Mouse (Mus musculus) megakaryocyte, adult 5-6 weeks (primary cell): ENCODE measurements at regions not wholly inside any gene's neighbourhood (a gene's known extent, or its start where the extent isn't known, plus 50 kb on each side); places are given as distances from the start of the nearest gene placed in this dataset.

Experiments used
- ATAC-seq: 2 replicates; pipeline ENCODE4 v1.8.0; 2016; ENCODE audit warnings: mild to moderate bottlenecking, inconsistent platforms; ENCODE audit not compliant: poor library complexity, severe bottlenecking

GRCm38 (mm10) chr5:149338016-149338696, 73.4 kb upstream of the Medag start:
- no peak for ATAC-seq

GRCm38 (mm10) chr5:149338697-149339078, 72.9 kb upstream of the Medag start:
- no peak for ATAC-seq

GRCm38 (mm10) chr5:149340361-149340760, 71.2 kb upstream of the Medag start:
- no peak for ATAC-seq

- no peak for ATAC-seq
Observed at GRCm38 (mm10) chr5:149341461-149341860, 70.1 kb upstream of the Medag start.

DNA sequence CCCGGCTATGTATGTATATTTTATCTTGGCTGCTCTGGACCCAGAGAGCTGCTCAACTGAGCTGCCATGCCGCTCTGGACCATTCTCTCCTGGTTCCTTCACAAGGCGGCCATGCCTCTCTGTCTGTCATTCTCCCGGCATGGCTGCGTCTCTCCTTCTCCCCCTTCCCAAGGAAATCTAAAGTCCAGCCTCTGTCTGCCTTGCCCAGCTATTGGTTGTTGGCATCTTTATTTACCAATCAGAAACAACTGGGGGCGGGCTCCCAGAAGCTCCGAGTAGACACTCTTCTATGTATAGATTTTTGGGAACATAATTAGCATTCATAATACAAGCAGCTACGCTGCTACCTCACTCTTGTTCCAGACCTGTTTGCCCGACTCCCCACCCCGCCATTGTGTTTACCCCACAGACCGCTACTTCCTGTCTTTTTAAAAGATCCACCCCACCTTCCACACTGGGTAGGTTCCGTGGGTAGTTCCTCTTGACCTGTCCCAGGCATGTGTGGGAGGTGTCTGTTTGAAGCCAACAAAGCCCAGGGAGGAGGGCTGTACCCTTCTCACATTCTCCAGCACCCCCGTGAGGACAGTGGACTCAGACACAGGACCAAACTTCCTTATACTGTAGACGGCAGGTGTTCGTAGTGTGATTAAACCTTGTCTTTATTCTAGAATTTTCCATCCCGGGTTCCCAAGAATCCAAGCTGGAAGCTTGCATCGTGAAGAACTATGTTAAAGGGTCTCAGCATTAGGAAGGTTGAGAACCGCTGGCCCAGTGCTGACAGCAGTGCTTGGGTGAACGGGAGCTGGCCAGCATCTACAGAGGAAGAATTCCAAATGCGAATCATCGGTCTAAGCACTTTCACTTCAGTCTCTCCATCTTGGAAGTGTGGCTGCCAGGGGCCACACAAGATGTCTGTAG, 67.7 kb upstream of the Medag start:
- ATAC-seq, result no peak

GRCm38 (mm10) chr5:149344528-149344855, 67.1 kb upstream of the Medag start:
- no peak for ATAC-seq

- no peak for ATAC-seq
Observed at GRCm38 (mm10) chr5:149345161-149345560, 66.4 kb upstream of the Medag start.

DNA sequence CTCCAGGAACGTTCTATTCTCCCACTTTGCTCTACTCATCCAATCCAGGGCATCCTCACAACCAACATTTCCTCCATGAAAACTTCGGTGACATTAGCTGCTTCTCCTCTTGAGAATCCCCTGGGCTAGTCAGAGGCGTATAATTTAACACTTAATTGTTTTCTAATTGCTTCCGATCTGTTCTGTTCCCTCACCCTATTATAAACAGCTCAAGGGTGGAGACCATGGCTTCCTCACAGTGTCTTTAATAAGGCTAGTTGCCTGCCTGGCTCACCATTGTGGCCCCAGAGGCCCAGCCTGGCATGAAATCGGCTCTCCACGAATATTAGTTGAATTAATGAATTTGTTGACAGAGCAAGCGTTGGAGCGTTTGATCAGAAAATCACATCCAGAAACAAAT, 61.9 kb upstream of the Medag start:
- no peak for ATAC-seq

GRCm38 (mm10) chr5:149353039-149353655, 58.4 kb upstream of the Medag start:
- ATAC-seq, result no peak

GRCm38 (mm10) chr5:149354448-149355115, 57.0 kb upstream of the Medag start:
- peak; percentile 80 for ATAC-seq

- ATAC-seq, result no peak
Observed at GRCm38 (mm10) chr5:149355131-149355530, 56.4 kb upstream of the Medag start.

GRCm38 (mm10) chr5:149356970-149357369, 54.6 kb upstream of the Medag start:
- no peak for ATAC-seq
